Mouse (Mus musculus) liver, embryonic 12.5 days (tissue): Measurements from ENCODE around the gene Mpz. TPM values are rescaled to one million over a fixed set of nuclear protein-coding genes. Genes with fewer than 3 reads are reported as not detected.

Source experiments
- ATAC-seq: fragments of 200-750 bp; cut with Nextera tagmentation; 2 replicates; pipeline ENCODE4 v1.8.0; 2017; ENCODE audit warnings: moderate number of reproducible peaks, mild to moderate bottlenecking, moderate library complexity
- H3K27ac ChIP-seq: fragments of 300-500 bp; sonication (generic); 2 replicates; pipeline ENCODE4 v1.5.1; 2016; ENCODE audit warnings: mild to moderate bottlenecking
- H3K27me3 ChIP-seq: fragments of 300-500 bp; sonication (generic); replicated peaks from 2 replicates; pipeline ENCODE4 v1.6.1; 2016; ENCODE audit warnings: mild to moderate bottlenecking, moderate library complexity
- H3K36me3 ChIP-seq: fragments of 300-500 bp; sonication (generic); 2 replicates; pipeline ENCODE4 v1.6.1; 2016; ENCODE audit warnings: mild to moderate bottlenecking, moderate library complexity
- H3K4me1 ChIP-seq: fragments of 300-500 bp; sonication (generic); 2 replicates; pipeline ENCODE4 v1.6.1; 2016
- H3K4me2 ChIP-seq: fragments of 300-500 bp; sonication (generic); 2 replicates; pipeline ENCODE4 v1.6.1; 2016; ENCODE audit warnings: mild to moderate bottlenecking, moderate library complexity
- H3K4me3 ChIP-seq: fragments of 300-500 bp; sonication (generic); 2 replicates; pipeline ENCODE4 v1.5.1; 2016; ENCODE audit warnings: mild to moderate bottlenecking, moderate library complexity
- H3K9ac ChIP-seq: fragments of 300-500 bp; sonication (generic); 2 replicates; pipeline ENCODE4 v1.6.1; 2016; ENCODE audit warnings: mild to moderate bottlenecking, moderate library complexity
- H3K9me3 ChIP-seq: fragments of 300-500 bp; sonication (generic); replicated peaks from 2 replicates; pipeline ENCODE4 v1.6.1; 2016; ENCODE audit warnings: mild to moderate bottlenecking, moderate library complexity
- WGBS: fragments of 180-500 bp; shearing (Covaris S2); methylation state at CpG from one replicate; pipeline ENCODE4 v1.1.7; 2016; ENCODE audit not compliant: insufficient replicate concordance; 5-methylcytosine and 5-hydroxymethylcytosine counted together
- polyA plus RNA-seq: library from polyadenylated mRNA; unstranded; fragments of >200 nt; fragmentation: Nextera tagmentation; extraction: Ambion mirVana; gene quantifications from 2 replicates; pipeline ENCODE4 v1.2.1, GENCODE M21; 2016

The Mpz gene
- 0.10 and 0.18 TPM in 2 replicates for polyA plus RNA-seq

- H3K9ac ChIP-seq: peak within 1 kb of the TSS; percentile 90
- no peaks in the 10 kb centered on the region for H3K9me3 ChIP-seq
- H3K4me2 ChIP-seq: peak within 1 kb of the TSS; percentile 87
- peaks cover 10% of the 10 kb centered on the region; the same call in 1 of the 2 replicates for H3K27me3 ChIP-seq
- peaks cover 16% of the 10 kb centered on the region for H3K36me3 ChIP-seq
- peak within 1 kb of the TSS; percentile 84 for H3K27ac ChIP-seq
- 1% methylated on average over 34 of the region's 34 CpGs for WGBS
- ATAC-seq: peak; percentile 96
- H3K4me3 ChIP-seq: peak within 1 kb of the TSS; percentile 98
- peaks cover 32% of the 10 kb centered on the region for H3K4me1 ChIP-seq
These were observed at the start of gene Mpz, which contains the start of gene Sdhc for GRCm38 (mm10) chr1:171149974-171150760. Gene Mpz (plus strand): TSS chr1:171150711. Gene Sdhc (minus strand): TSS chr1:171150603.

DNA sequence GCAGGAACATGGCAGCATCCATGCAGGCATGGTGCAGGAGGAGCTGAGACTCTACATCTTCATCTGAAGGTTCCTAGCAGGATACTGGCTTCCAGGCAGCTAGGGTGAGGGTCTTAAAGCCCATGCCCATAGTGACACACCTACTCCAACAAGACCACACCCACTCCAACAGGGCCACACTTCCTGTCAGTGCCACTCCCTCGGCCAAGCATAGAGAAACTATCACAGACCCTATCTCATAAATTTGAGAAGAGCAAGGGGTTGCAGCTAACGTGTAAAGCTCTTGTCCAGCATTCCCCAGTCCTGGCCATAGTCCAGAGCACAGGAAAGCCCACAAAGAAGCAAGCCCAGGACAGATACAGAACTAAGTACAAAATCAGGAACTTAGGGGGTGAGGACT is 49.5 kb upstream of the Mpz start:
- Histone ChIP-seq H3K9ac (no peak overlapping the region; the same call in 1 of the 2 replicates), H3K27ac (no peak overlapping the region), H3K4me1 (peaks cover 54% of the 10 kb centered on the region), H3K36me3 (no peaks in the 10 kb centered on the region), H3K9me3 (no peaks in the 10 kb centered on the region), H3K27me3 (no peaks in the 10 kb centered on the region), H3K4me2 (peak overlapping the region; percentile 91), H3K4me3 (0 out of 2 replicates have a peak overlapping the region, but pooled peaks have one; percentile 75)
- ATAC-seq: no peak
- WGBS: 21% methylated on average over 2 of the region's 2 CpGs

DNA sequence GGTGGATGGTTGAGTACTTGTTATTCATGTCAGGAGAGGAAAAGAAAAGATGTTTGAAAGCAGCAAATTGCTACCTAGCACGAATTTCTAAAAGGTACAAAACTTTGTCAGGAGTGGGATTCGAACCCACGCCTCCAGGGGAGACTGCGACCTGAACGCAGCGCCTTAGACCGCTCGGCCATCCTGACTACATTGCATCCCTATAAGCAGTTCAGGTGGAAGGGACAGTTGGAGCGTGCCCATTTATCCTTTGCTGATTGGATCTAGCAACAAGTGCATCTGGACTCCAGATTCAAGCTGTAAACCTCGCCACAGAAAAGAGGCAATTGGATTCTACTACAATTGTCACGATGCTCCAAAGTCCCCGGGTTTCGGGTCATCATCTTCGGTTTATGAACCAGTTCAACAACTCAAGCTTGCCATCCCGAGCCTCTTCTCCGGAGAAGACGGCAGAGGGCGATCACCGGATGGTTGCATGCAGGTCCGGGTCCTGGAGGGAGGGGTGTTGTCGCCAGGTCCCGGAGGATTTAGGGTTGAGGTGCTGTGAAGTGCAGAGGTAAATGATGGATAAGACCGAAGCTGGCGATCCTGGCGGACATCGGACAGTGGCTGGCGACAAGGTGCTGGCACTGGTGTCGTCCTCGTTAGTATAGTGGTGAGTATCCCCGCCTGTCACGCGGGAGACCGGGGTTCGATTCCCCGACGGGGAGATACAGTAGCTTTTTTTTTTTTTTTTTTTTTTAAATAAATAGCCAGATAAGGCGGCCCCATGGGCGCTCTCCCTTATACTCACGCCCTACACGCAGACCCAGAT is 48.6 kb upstream of the Mpz start:
- H3K9ac ChIP-seq: peak overlapping the region; percentile 79
- H3K4me3 ChIP-seq: peak overlapping the region; percentile 75
- ATAC-seq: peak; percentile 79
- peak overlapping the region; percentile 85 for H3K27ac ChIP-seq
- H3K36me3 ChIP-seq: no peaks in the 10 kb centered on the region
- H3K27me3 ChIP-seq: no peaks in the 10 kb centered on the region
- H3K4me2 ChIP-seq: peak overlapping the region; percentile 91
- no peaks in the 10 kb centered on the region for H3K9me3 ChIP-seq
- WGBS: under 1% methylated on average over 40 of the region's 40 CpGs
- H3K4me1 ChIP-seq: peaks cover 45% of the 10 kb centered on the region

GRCm38 (mm10) chr1:171102547-171103177 is 47.8 kb upstream of the Mpz start:
- ATAC-seq: peak; percentile 85
- no peaks in the 10 kb centered on the region for H3K36me3 ChIP-seq
- H3K4me2 ChIP-seq: peak overlapping the region; percentile 91
- peak overlapping the region; percentile 85 for H3K27ac ChIP-seq
- H3K27me3 ChIP-seq: no peaks in the 10 kb centered on the region
- H3K9me3 ChIP-seq: no peaks in the 10 kb centered on the region
- peak overlapping the region; percentile 75 for H3K4me3 ChIP-seq
- peaks cover 38% of the 10 kb centered on the region for H3K4me1 ChIP-seq
- peak overlapping the region; percentile 79 for H3K9ac ChIP-seq
- 0% methylated on average over 35 of the region's 35 CpGs for WGBS

GRCm38 (mm10) chr1:171103179-171103840 is 47.2 kb upstream of the Mpz start:
- H3K27ac ChIP-seq: peak overlapping the region; percentile 58

GRCm38 (mm10) chr1:171105226-171105625 is 45.3 kb upstream of the Mpz start:
- no peak overlapping the region for H3K4me3 ChIP-seq
- H3K36me3 ChIP-seq: no peaks in the 10 kb centered on the region
- no peaks in the 10 kb centered on the region for H3K27me3 ChIP-seq
- no peaks in the 10 kb centered on the region for H3K9me3 ChIP-seq
- H3K4me2 ChIP-seq: no peak overlapping the region
- no peak for ATAC-seq
- H3K9ac ChIP-seq: no peak overlapping the region
- H3K27ac ChIP-seq: no peak overlapping the region
- WGBS: 73% methylated on average over 6 of the region's 6 CpGs
- H3K4me1 ChIP-seq: peaks cover 36% of the 10 kb centered on the region

More at GRCm38 (mm10) chr1:171103179-171103840, 47.2 kb upstream of the Mpz start:
- ATAC-seq: peak; percentile 19; the same call in 1 of the 2 replicates
- peak overlapping the region; percentile 60; the same call in 1 of the 2 replicates for H3K9ac ChIP-seq
- no peaks in the 10 kb centered on the region for H3K27me3 ChIP-seq
- peaks cover 32% of the 10 kb centered on the region for H3K4me1 ChIP-seq
- H3K9me3 ChIP-seq: no peaks in the 10 kb centered on the region
- no peaks in the 10 kb centered on the region for H3K36me3 ChIP-seq
- WGBS: 7% methylated on average over 10 of the region's 10 CpGs
- H3K4me3 ChIP-seq: peak overlapping the region; percentile 75
- peak overlapping the region; percentile 91 for H3K4me2 ChIP-seq

DNA sequence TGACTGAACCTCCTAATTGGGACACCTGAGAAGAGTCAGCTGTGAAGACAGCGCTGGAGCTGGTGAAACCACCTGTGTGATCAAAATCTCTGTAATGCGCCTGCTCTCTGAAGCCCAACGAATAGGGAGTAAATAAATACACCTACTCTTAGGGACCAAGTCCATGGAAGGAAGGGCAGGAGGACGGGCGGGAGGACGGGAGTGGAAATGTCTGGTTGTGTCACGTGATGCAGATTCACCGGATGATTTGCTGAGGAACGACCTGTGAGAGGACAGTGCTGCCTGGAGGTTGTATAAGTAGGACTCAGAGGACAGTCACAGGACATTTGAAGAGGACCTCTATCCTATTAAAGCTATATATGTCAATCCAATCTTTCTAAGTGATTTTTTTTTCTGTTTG is 40.9 kb upstream of the Mpz start:
- ATAC-seq: no peak
- Histone ChIP-seq H3K27me3 (no peaks in the 10 kb centered on the region), H3K36me3 (no peaks in the 10 kb centered on the region), H3K4me3 (no peak overlapping the region), H3K9me3 (no peaks in the 10 kb centered on the region), H3K9ac (no peak overlapping the region), H3K4me1 (peaks cover 44% of the 10 kb centered on the region), H3K27ac (no peak overlapping the region), H3K4me2 (peak overlapping the region; percentile 27; the same call in 1 of the 2 replicates)
- 39% methylated on average over 9 of the region's 9 CpGs for WGBS

- Histone ChIP-seq H3K4me3 (peak overlapping the region; percentile 68), H3K4me1 (peaks cover 52% of the 10 kb centered on the region), H3K4me2 (peak overlapping the region; percentile 82), H3K27ac (peak overlapping the region; percentile 84; the same call in 1 of the 2 replicates), H3K36me3 (no peaks in the 10 kb centered on the region), H3K9me3 (no peaks in the 10 kb centered on the region), H3K9ac (peak overlapping the region; percentile 68), H3K27me3 (no peaks in the 10 kb centered on the region)
- 23% methylated on average over 15 of the region's 15 CpGs for WGBS
- peak; percentile 25; the same call in 1 of the 2 replicates for ATAC-seq
These were observed 39.9 kb upstream of the Mpz start for GRCm38 (mm10) chr1:171110659-171111019.

DNA sequence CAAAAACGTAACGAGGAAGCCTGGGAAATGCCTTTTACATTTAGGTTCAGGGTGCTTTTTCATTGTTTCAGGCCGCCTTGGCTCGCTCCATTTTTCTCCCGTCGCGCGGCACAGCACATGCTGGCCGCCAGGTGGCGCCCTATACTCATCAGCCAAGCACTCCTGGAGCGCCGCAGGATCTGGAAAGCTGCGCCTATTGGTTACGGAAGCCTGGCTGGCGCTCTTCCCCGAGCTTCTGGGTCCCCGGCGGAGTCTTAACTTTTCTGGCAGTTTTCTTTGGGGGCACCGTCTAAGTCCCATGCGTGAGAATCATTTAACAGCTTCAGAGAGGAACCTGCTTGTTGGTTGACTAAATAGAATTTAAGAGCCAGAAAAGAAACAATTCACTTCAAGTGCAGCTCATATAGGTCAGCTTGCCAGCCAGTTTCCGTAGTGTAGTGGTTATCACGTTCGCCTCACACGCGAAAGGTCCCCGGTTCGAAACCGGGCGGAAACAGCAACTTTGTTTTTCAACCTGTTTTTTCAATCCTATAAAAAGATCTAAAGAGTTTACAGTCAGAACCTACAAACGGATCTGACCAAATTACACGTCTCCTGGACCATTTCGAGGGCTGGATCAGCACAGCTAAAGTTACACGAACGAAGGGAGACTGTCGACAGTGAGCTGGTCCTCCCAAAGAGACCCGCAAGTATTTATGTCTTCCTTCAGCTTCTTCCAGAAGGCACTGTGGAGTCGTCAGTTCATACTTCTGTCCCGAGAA is 39.3 kb upstream of the Mpz start:
- under 1% methylated on average over 38 of the region's 38 CpGs for WGBS
- Histone ChIP-seq H3K36me3 (no peaks in the 10 kb centered on the region), H3K4me3 (peak overlapping the region; percentile 68), H3K27me3 (no peaks in the 10 kb centered on the region), H3K27ac (peak overlapping the region; percentile 84), H3K9me3 (no peaks in the 10 kb centered on the region), H3K4me1 (peaks cover 58% of the 10 kb centered on the region), H3K9ac (peak overlapping the region; percentile 74), H3K4me2 (peak overlapping the region; percentile 82)
- ATAC-seq: peak; percentile 85

DNA sequence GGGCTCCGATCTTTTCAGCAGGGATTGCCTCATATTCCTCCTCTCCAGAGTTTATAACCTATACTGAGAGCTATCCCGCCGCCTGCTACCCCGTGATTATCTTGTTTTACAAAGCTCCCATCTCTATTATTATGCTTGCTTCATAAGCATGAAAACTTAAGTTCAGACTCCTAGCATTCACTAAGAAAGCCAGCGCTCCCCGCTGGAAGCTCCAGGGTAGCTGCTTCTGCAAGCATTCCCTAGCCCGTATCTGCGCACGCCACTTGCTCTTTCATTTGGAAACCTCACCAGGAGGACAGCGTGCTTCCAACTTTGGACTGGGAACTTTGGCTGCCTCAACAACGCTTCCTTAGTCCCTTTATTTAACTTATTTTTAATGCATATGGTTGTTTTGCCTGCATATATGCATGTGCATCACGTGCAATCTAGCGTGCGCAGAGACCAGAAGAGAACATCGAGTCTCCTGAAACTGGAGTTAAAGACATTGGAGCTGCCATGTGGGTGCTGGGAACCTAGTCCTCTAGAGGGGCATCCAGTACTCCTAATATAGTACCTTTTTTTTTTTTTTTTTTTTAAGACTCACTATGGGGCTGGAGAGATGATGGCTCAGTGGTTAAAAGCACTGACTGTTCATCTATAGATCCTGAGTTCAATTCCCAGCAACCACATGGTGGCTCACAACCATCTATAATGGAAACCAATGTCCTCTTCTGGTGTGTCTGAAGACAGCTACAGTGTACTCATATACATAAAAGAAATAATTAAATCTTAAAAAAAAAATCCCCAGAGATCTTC is 38.5 kb upstream of the Mpz start:
- H3K4me3 ChIP-seq: peak overlapping the region; percentile 68
- H3K9ac ChIP-seq: peak overlapping the region; percentile 74
- H3K27ac ChIP-seq: peak overlapping the region; percentile 84
- no peaks in the 10 kb centered on the region for H3K9me3 ChIP-seq
- no peaks in the 10 kb centered on the region for H3K27me3 ChIP-seq
- peak; percentile 8; the same call in 1 of the 2 replicates for ATAC-seq
- WGBS: 6% methylated on average over 15 of the region's 15 CpGs
- H3K4me1 ChIP-seq: peaks cover 66% of the 10 kb centered on the region
- peak overlapping the region; percentile 82 for H3K4me2 ChIP-seq
- no peaks in the 10 kb centered on the region for H3K36me3 ChIP-seq
